Mouse (Mus musculus): Measurements from ENCODE around the gene H2-DMb1.

- TF ChIP-seq POLR2A (IDR thresholded peaks at IDR 0.05; ENCODE audit: borderline replicate concordance, extremely low read depth, low read depth, low read length) (peak; percentile 47), CTCF (IDR thresholded peaks at IDR 0.05; ENCODE audit: insufficient read depth, low read length) (no peak)
Observed at GRCm38 (mm10) chr17:34120180-34120723, 32.6 kb upstream of the H2-DMb1 start.
